9 mouse cellular contexts compared by ENCODE assay signal in genomic region chr16:97462481-97463181, GRCm38 (mm10). TPM values are rescaled to one million over a fixed set of nuclear protein-coding genes. Genes with fewer than 3 reads are reported as not detected.
DNase-seq lines count a peak whose midpoint lies in the region; ATAC-seq and TF ChIP-seq lines count a peak whose summit lies in the region.
"Had no signal": no experiment of that assay in that cellular context is flagged by ENCODE, and none has a peak within 500 bp of the region (broad histone marks: within the 10 kb centered on the region; RNA-seq: fewer than 3 reads in every experiment).

Gene Mx1 (minus strand): TSS chr16:97462907.

- no peak for ATAC-seq in hindbrain, embryonic 14.5 days (ENCODE audit: low FRiP score)
- peak; percentile 30; the same call in 1 of the 2 replicates for ATAC-seq in heart, postnatal 0 days (ENCODE audit: insufficient read depth, low read depth)

- H3K4me2 ChIP-seq in hindbrain, embryonic 14.5 days (replicated peaks), result no peak within 1 kb of the TSS
- H3K4me2 ChIP-seq in heart, postnatal 0 days (ENCODE audit: low read depth, low read length), result no peak within 1 kb of the TSS

- H3K9ac ChIP-seq in hindbrain, embryonic 14.5 days, result no peak within 1 kb of the TSS
- H3K9ac ChIP-seq in heart, postnatal 0 days (replicated peaks; ENCODE audit: low read depth, low read length), result no peak within 1 kb of the TSS

- H3K9me3 ChIP-seq in hindbrain, embryonic 10.5 days, result 0 out of 2 replicates have a peak, but pooled peaks cover 3% of the 10 kb centered on the region
- H3K9me3 ChIP-seq in hindbrain, embryonic 14.5 days (ENCODE audit: control insufficient read depth, low read length), result no peaks in the 10 kb centered on the region
- no peaks in the 10 kb centered on the region for H3K9me3 ChIP-seq in heart, postnatal 0 days (replicated peaks; ENCODE audit: control insufficient read depth, low read length)

- no peaks in the 10 kb centered on the region for H3K27me3 ChIP-seq in hindbrain, embryonic 10.5 days (ENCODE audit: insufficient read depth, poor library complexity, severe bottlenecking)
- no peaks in the 10 kb centered on the region for H3K27me3 ChIP-seq in hindbrain, embryonic 14.5 days (ENCODE audit: control insufficient read depth, insufficient read depth, low read length)
- H3K27me3 ChIP-seq in heart, postnatal 0 days (ENCODE audit: control insufficient read depth, insufficient read depth, low read length), result no peaks in the 10 kb centered on the region

- intact Hi-C loops in left cerebral cortex, postnatal 14 days (cut with DNase I), result loop anchor here (10.0 kb wide), 1 partner anchor 148 kb away; no protein-coding TSS in a partner anchor

- H3K27ac ChIP-seq in hindbrain, embryonic 10.5 days, result peak within 1 kb of the TSS; percentile 53; the same call in 1 of the 2 replicates
- H3K27ac ChIP-seq in hindbrain, embryonic 14.5 days, result no peak within 1 kb of the TSS
- no peak within 1 kb of the TSS for H3K27ac ChIP-seq in heart, postnatal 0 days (ENCODE audit: low read depth)

- no peak for TF ChIP-seq EP300 in heart, postnatal 0 days (IDR thresholded peaks at IDR 0.05; ENCODE audit: low read depth)

- no peak for TF ChIP-seq CTCF in heart, postnatal 0 days (IDR thresholded peaks at IDR 0.05; ENCODE audit: low read depth)

- H3K4me3 ChIP-seq in hindbrain, embryonic 10.5 days, result no peak within 1 kb of the TSS
- no peak within 1 kb of the TSS for H3K4me3 ChIP-seq in hindbrain, embryonic 14.5 days (replicated peaks; ENCODE audit: low read length)
- H3K4me3 ChIP-seq in heart, postnatal 0 days (ENCODE audit: low read depth, low read length), result no peak within 1 kb of the TSS

- peaks cover 13% of the 10 kb centered on the region for H3K4me1 ChIP-seq in hindbrain, embryonic 10.5 days (replicated peaks)
- H3K4me1 ChIP-seq in hindbrain, embryonic 14.5 days (replicated peaks; ENCODE audit: control insufficient read depth, insufficient read depth, low read length), result no peaks in the 10 kb centered on the region
- no peaks in the 10 kb centered on the region for H3K4me1 ChIP-seq in heart, postnatal 0 days (ENCODE audit: control insufficient read depth, insufficient read depth)

- H3K36me3 ChIP-seq in hindbrain, embryonic 10.5 days, result no peaks in the 10 kb centered on the region
- H3K36me3 ChIP-seq in hindbrain, embryonic 14.5 days (replicated peaks; ENCODE audit: control insufficient read depth, insufficient read depth), result no peaks in the 10 kb centered on the region
- H3K36me3 ChIP-seq in heart, postnatal 0 days (replicated peaks; ENCODE audit: control insufficient read depth, insufficient read depth, low read length), result no peaks in the 10 kb centered on the region

- DNase-seq in hindbrain, embryonic 10.5 days (ENCODE audit: low spot score), result peak; percentile 11
- no peak for DNase-seq in hindbrain, embryonic 14.5 days (ENCODE audit: low spot score)
- DNase-seq in Muller cell, postnatal 12 days (ENCODE audit: inconsistent ontology term), result peak; percentile 21
- no peak for DNase-seq in heart, postnatal 0 days (ENCODE audit: low spot score)
- DNase-seq in mesoderm, embryonic 11.5 days (ENCODE audit: low read depth, low spot score), result peak; percentile 12
- DNase-seq in urinary bladder, adult 2 months (ENCODE audit: low spot score), result no peak
- DNase-seq in left cerebral cortex, postnatal 14 days (ENCODE audit: low spot score in 2 of 2), result no peak
- no peak for DNase-seq in adrenal gland, adult 2 months

- 30% methylated on average over 4 of the region's 4 CpGs for whole genome bisulfite sequencing in hindbrain, embryonic 10.5 days
- 27% methylated on average over 4 of the region's 4 CpGs for WGBS in hindbrain, embryonic 14.5 days
- 42% methylated on average over 4 of the region's 4 CpGs for WGBS in heart, postnatal 0 days

RNA-seq across cellular contexts. Expression of gene Mx1, which starts in this region (rescaled TPM):
- polyA plus RNA-seq in hindbrain, embryonic 10.5 days (2016; fragmentation: Nextera tagmentation; extraction: Ambion mirVana), result 0.19 TPM in 1 of 2 replicates, not detected in the other
- polyA plus RNA-seq in hindbrain, embryonic 14.5 days (2014; fragmentation: Nextera tagmentation; extraction: Ambion mirVana), result 0.25 TPM in 1 of 2 replicates, not detected in the other
- total RNA-seq in heart, postnatal 0 days (2014; rRNA removed; ENCODE audit: low replicate concordance), result 0.35 and 0.80 TPM in 2 replicates
- 0.22 and 0.37 TPM in 2 replicates for polyA plus RNA-seq in heart, postnatal 0 days (2015; fragmentation: Nextera tagmentation; extraction: Ambion mirVana)
- 2.2 TPM in 2 replicates for polyA plus RNA-seq in urinary bladder, adult 2 months (2012; rRNA removed)
- total RNA-seq in left cerebral cortex, postnatal 14 days (2021), result 1 to 10 TPM; 2.0 to 2.9 TPM
- total RNA-seq in adrenal gland, adult 2 months (2021), result 1 to 10 TPM; 2.2 to 2.7 TPM
- polyA plus RNA-seq in adrenal gland, adult 2 months (2012; rRNA removed), result 0.12 and 0.34 TPM in 2 replicates
- polyA plus RNA-seq: neural tube, embryonic 11.5 days had no signal

Comparison
In these comparisons a context has a peak if more than half of its experiments do, and no peak if none do; other contexts are left out.
1. Peak in DNase-seq and H3K27ac ChIP-seq in hindbrain, embryonic 10.5 days; RNA of the gene not detected or under 1 TPM.
2. Peak in ATAC-seq in heart, postnatal 0 days; RNA of the gene not detected or under 1 TPM.
3. DNase-seq: peak in Muller cell, postnatal 12 days (single experiment) and mesoderm, embryonic 11.5 days (single experiment); none in hindbrain, embryonic 14.5 days (single experiment), heart, postnatal 0 days (single experiment), urinary bladder, adult 2 months (single experiment), left cerebral cortex, postnatal 14 days (0 of 2) and adrenal gland, adult 2 months (single experiment).